Mouse (Mus musculus) embryo, embryonic 10.5 days (tissue): ENCODE measurements around the gene Ets1.

Experiments
- DNase-seq: peaks from one replicate; pipeline ENCODE4 v3.0.0-alpha.2; 2015; ENCODE audit warnings: low spot score

Ets1 gene

DNA sequence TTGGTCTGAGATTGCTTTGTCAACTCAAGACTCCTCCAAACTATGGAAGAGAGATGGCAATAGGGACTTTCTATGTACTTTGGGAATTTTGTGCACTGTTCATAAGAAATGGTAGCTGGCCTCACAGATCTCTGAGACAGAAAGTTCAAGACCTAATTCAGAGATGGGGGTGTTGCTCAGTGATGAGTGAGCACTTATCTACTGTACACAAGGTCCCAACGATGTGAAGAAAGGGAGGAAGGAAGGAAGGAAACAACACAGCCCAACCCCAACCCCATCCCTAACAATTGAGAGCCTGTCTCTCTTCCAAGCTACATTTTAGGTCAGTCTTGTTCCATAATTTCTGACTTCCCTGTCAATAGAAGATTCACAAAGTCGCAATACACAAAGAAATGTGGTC, 125.3 kb downstream of the Ets1 start:
- DNase-seq: no peak

DNA sequence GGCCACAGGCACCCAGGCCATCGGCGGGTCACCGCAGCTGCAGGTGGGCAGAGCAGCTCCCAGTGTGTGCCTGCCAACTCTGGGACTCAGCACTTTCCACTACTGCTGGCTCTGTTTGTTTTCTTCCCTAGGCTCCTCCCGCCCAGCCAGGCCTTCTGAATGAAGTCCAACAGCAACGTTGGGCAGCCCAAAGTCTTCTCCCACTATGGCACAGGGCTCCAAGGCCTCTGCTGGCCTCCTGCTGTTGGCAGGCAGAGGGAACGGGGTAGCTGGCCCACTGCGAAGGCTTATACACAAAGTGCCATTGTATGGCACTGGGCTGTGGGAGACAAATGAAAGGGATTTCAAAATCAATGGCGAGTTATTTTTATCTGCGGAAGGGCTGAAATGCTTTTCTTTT, 128.4 kb downstream of the Ets1 start:
- no peak for DNase-seq

DNA sequence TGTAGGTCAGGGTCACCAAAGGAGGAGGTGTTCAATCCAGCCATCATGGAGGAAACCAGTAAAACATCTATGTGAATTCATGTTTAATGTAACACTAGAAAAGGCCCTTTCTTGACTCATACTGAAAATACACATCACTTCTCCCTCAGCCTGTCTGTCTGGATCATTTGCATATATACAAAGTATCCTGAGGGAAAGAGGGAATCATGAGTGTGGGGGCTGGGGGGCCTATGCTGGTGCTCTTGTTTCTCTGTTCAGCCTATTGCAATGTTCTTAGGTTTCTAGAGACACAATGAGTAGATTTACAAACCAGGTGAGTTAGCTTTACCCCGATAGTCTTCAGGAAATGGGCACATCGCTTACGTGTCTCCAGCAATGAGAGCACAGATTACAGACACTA, 129.1 kb downstream of the Ets1 start:
- DNase-seq: no peak

DNA sequence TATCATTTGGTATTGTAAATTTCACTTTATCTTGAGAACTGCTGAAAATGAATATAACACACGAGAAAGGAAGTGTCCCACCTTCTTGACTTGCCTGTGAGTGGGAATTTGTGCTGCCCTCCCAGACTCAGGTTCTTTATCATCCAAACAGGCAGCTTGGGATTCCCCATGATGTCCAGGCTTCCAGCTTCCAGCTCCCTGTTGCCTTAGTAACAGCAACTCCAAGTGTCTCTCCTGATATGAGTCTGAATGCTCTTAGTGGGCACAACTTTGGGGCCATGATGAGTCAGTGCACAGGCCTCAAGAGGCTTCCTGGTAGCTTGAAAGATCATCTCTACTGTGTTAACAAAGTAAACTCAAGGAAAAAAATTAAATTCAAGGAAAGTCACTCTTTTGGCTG, 142.8 kb downstream of the Ets1 start:
- no peak for DNase-seq

DNA sequence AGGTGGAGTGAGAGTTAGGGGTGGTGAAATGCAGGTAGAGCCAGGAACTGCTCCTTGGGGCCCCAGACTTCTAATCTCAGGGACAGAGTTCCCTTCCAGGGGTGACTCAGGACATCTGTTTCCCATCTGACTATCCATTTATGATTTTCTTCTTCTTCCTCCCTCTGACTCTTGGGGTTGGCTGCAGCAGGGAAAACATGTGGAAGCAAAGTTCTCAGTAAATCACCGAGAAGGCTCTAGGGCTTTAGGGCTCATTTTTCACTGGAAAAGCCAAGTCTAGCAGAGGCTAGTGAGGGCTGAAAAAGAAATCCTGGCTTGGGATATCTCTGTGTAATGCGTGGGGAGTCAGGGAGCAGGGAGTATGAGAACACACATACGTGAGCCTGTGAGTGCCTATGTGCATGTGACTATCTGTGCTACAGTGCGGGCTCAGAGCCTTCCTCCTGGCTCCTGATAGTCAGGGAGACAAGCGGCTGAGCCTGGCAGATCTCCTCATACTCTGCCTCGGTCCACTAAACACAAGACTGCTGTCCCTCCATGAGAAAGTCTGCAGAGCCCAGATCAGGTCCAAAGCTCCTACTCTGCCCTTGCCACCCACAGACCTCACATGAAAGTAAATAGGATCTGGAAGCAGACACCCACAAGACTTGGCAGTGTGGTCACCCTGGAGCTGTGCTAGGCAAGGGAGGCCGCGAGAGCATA, 146.5 kb downstream of the Ets1 start:
- no peak for DNase-seq

DNA sequence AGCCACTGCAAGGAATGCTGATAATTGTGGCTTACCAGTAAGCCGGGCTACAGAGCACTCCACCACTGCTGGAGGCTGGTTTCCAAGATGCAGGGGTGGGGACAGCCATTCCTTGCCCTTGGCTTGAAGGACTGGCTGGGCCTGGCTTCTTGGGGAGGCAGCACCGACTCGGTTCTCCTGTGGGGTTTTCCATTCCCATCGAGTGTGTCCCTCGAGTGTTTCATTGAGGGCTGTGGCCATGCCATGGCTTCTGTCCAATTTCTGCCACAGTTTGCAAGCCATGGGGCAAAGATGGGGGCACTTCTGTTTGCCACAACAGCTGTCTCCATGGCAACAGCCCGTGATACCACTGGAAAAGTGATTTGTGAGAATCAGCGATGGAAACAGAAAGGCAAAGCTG, 151.1 kb downstream of the Ets1 start:
- DNase-seq: peak; percentile 37

DNA sequence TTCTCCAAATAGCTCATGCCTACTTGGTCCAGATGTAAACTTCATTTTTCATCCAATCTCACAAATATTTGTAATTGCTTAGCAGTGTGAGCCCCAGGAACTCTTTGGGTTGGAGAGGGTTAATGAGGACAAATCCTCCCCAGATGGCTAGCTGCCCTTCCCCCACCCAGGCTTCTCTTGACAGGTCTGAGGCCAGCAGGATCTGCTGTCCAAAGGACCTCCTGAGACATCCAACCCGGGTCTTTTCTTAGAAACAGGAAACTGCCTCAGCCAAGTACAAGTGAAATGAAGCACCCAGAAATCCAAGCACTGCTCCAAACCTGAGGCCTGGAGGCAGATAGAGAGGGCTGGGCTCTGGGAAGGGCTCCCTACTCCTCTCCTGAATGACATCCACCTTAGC, 151.6 kb downstream of the Ets1 start:
- DNase-seq: peak; percentile 48

DNA sequence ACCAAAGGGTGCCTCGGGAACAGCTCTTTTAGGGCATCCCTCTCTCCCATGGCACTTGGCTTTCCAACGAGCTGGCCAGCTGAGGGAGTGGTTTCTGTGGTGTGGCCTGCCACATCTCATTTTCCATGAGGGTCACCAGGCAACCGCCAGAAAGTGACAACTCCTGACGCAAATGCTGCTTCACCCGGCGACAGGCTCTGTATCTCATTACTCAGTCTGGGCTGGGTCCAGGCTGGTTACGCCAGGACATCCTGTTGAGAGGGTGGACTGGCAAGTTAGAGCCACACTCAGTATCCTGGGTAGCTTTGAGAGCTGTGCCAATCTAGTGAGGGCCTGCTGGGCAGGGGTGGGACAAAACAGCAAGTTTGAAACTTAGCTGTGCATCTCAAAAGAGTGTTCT, 153.3 kb downstream of the Ets1 start:
- DNase-seq: no peak

DNA sequence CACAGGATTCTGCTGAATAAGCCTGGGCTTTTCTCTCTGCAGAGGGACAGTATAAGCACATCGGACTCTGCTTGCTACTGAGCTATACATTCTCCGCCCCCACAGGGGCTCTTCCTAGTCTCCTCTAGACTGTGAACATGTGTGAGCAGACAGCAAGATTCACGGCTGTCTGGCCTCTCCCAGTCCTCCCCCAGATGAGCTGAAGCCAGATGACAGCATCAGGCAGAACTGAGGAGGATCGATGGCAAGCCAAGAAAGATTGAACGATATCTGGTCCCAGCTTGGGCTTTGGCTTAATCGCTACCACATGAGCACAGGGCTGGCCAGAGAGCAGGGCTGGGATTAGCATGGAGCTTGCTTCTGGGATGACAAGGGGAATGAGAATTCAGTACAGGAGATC, 155.7 kb downstream of the Ets1 start:
- DNase-seq: peak; percentile 68

DNA sequence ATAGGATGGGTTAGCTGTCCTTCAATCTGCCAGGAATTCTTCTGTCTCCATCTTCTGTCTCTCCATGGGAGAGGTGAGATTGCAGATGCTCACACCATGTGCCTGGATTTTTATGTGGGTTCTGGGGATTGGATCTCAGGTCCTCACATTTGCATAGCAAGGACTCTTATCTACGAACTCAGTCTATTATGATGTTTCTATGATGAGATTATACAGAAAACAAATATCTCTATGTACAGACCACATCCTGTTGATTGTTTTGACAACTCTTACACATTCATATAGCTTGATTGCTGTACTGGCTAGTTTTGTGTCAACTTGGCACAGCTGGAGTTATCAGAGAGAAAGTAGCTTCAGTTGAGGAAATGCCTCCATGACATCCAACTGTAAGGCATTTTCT, 162.2 kb downstream of the Ets1 start:
- DNase-seq: no peak

DNA sequence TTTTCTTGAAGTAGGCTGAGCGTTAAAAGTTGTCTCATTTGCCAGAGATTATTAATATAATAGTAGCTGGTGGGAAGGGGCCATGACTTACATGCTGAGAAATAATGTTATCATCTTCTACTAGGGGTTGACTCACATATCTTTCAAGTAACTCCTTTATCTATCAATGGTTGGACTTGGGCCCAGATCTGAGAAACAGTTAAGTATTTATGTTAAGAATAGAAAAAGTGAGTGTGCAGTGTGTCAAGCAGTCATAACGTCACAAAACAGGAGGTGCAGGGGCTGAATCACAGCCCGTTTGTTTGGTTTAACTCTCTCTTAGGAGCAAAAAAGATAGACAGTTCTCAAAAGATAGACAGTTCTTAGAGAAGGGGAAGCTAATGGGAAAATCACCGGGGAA, 170.1 kb downstream of the Ets1 start:
- no peak for DNase-seq
